Mouse (Mus musculus) olfactory bulb, adult 2 months (tissue): ENCODE measurements around the gene Zc3h18.

Experiments used
- CTCF ChIP-seq: fragments of 200-500 bp; IDR thresholded peaks from 2 replicates; pipeline ENCODE4 v1.5.1; 2012; ENCODE audit warnings: low read depth, mild to moderate bottlenecking, low read length, moderate library complexity; ENCODE audit not compliant: insufficient read depth
- POLR2A ChIP-seq: fragments of 200-500 bp; IDR thresholded peaks from 2 replicates; pipeline ENCODE4 v1.6.1; 2012; ENCODE audit warnings: mild to moderate bottlenecking, low read depth, low read length, moderate library complexity; ENCODE audit not compliant: insufficient read depth

DNA sequence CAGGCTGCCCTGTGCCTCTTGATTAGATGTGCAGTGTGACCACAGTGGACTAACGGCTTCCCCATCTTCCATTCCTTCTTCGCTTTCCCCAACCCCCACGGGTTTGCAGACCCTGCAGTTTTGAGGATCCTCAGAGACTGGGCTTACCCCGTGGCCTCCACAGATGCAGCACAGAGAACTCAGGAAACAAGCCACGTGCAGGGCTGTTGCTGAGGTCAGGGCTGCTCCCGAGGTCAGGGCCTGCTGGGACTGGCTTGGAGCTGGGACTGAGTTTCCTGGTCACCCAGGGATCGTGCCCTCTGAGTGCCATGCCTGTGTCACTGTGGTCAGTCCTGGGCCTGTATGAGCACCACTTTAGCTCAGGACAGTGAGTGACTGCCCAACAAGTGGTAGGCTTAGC, 88.6 kb downstream of the Zc3h18 start:
- TF ChIP-seq POLR2A (no peak), CTCF (no peak)
